Mouse (Mus musculus) embryonic facial prominence, embryonic 13.5 days (tissue): ENCODE results near the gene Gm3543. TPM values are rescaled to one million over a fixed set of nuclear protein-coding genes. Genes with fewer than 3 reads are reported as not detected.
"Not testable (repeated sequence)": the region's sequence is repeated elsewhere in the genome, so short reads cannot be mapped to it uniquely, and the experiment has no call there.

ENCODE experiments used
- ATAC-seq: fragments of 200-750 bp; cut with Nextera tagmentation; 2 replicates; pipeline ENCODE4 v1.8.0; 2017; ENCODE audit warnings: low read depth; ENCODE audit not compliant: insufficient number of reproducible peaks, insufficient read depth, low FRiP score, low TSS enrichment
- H3K27ac ChIP-seq: fragments of 300-500 bp; sonication (generic); 2 replicates; pipeline ENCODE4 v1.5.1; 2015; ENCODE audit warnings: moderate library complexity, mild to moderate bottlenecking, inconsistent platforms
- H3K27me3 ChIP-seq: fragments of 300-500 bp; sonication (generic); 2 replicates; pipeline ENCODE4 v1.6.1; 2015; ENCODE audit warnings: mild to moderate bottlenecking, inconsistent platforms
- H3K36me3 ChIP-seq: fragments of 300-500 bp; sonication (generic); 2 replicates; pipeline ENCODE4 v1.6.1; 2015; ENCODE audit warnings: mild to moderate bottlenecking, inconsistent platforms
- H3K4me1 ChIP-seq: fragments of 300-500 bp; sonication (generic); 2 replicates; pipeline ENCODE4 v1.6.1; 2015; ENCODE audit warnings: inconsistent platforms
- H3K4me2 ChIP-seq: fragments of 300-500 bp; sonication (generic); 2 replicates; pipeline ENCODE4 v1.6.1; 2015; ENCODE audit warnings: moderate library complexity, mild to moderate bottlenecking, inconsistent platforms
- H3K4me3 ChIP-seq: fragments of 300-500 bp; sonication (generic); 2 replicates; pipeline ENCODE4 v1.5.1; 2015; ENCODE audit warnings: mild to moderate bottlenecking, inconsistent platforms
- H3K9ac ChIP-seq: fragments of 300-500 bp; sonication (generic); 2 replicates; pipeline ENCODE4 v1.6.1; 2015; ENCODE audit warnings: mild to moderate bottlenecking, inconsistent platforms
- H3K9me3 ChIP-seq: fragments of 300-500 bp; sonication (generic); 2 replicates; pipeline ENCODE4 v1.6.1; 2016; ENCODE audit warnings: inconsistent platforms
- WGBS: fragments of 180-500 bp; shearing (Covaris S2); methylation state at CpG from one replicate; pipeline ENCODE4 v1.1.7; 2015; ENCODE audit warnings: mixed read lengths; 5-methylcytosine and 5-hydroxymethylcytosine counted together
- polyA plus RNA-seq: library from polyadenylated mRNA; unstranded; fragments of >200 nt; fragmentation: Nextera tagmentation; extraction: Ambion mirVana; gene quantifications from 2 replicates; pipeline ENCODE4 v1.2.1, GENCODE M21; 2015

The Gm3543 gene
- polyA plus RNA-seq: not detected in 2 replicates

DNA sequence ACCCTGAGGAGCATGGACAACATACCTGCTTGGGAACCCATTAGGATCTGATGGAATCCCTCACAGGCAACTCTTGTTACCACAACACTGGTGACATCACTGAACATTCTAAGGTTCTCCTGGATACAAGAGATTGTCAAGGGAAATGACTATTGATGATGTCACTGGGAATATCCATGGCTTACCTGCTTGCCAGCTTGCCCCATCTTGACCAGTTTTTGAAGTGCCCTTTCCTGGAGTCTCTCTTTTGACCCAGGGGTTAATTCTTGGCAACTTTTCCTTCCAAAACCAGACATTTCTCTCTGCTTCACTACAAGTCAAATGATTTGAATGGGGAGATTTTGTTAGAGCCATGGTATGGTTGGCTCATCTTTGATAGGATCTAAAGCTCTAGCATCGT, at the start of gene Gm3543:
Gene Gm3543 (minus strand): TSS at position 101 of the 400 bp plus-strand sequence.
- not testable (repeated sequence) for H3K4me3 ChIP-seq, H3K36me3 ChIP-seq, H3K27me3 ChIP-seq, ATAC-seq, H3K27ac ChIP-seq, H3K4me2 ChIP-seq, H3K9me3 ChIP-seq, H3K4me1 ChIP-seq, H3K9ac ChIP-seq
- 73% methylated on average over 1 of the region's 1 CpGs for WGBS

DNA sequence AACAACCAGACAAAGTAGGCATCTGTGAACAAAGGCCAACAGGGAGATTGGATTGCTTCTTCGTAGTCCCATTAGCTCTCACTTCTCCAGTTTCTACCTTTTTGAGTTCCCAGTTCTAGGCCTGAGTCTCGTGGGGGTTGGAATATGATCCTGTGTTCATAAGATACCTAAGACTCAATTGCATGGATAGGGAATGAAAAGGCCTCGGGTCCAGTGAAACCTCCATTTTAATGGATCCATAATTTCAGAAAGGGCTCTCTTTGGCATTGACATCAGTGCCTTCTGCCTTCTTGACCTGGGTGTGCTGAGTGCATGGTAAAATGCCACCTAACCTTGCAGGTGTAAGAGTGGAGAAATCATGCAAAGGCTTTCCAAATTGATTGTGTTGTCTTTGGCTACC, 14.5 kb downstream of the Gm3543 start:
- WGBS: 62% methylated on average over 3 of the region's 3 CpGs
- H3K36me3 ChIP-seq, H3K9ac ChIP-seq, ATAC-seq, H3K9me3 ChIP-seq, H3K4me1 ChIP-seq, H3K4me3 ChIP-seq, H3K4me2 ChIP-seq, H3K27ac ChIP-seq, H3K27me3 ChIP-seq: not testable (repeated sequence)

DNA sequence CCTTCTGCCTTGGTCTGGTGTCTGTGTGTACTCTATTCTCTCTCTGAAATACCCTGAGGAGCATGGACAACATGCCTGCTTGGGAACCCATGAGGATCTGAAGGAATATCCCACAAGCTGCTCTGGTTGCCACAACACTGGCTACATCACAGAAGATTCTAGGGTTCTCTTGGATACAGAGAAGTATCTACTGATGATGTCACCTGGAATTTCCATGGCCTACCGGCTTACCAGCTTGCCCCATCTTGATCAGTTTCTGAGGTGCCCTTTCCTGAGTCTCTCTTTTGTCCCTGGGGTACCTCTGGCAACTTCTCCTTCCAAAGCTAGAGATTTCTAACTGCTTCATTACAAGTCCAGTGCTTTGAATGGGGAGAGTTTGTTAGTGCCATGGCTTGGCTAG, 15.3 kb downstream of the Gm3543 start, which contains the start of gene Gm6401:
Gene Gm6401 (minus strand): TSS at position 101 of the 400 bp plus-strand sequence.
- not testable (repeated sequence) for H3K9ac ChIP-seq, H3K4me2 ChIP-seq, H3K36me3 ChIP-seq, H3K4me3 ChIP-seq, H3K4me1 ChIP-seq, H3K9me3 ChIP-seq, H3K27me3 ChIP-seq, H3K27ac ChIP-seq, ATAC-seq
- WGBS: 82% methylated on average over 1 of the region's 1 CpGs

DNA sequence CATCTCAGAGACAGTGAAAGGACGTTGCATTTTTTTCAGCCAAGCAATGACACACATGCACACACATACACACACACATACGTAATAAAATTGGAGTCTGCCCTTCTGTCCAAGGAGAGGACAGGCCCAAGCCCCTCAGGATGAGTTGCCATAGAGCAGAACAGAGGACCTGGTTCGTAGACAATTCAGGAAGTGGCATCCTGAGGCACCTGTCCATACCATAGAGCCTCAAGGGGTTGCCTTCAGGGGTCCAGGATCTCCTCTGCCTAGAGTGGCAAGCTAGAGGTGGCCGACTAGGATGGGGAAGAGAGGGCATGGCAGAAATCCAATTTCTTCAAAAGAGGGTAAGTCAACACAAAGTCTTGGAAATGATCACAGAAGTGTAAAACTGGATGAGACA, 19.0 kb downstream of the Gm3543 start:
- H3K4me1 ChIP-seq, H3K36me3 ChIP-seq, H3K27me3 ChIP-seq, H3K9me3 ChIP-seq, H3K9ac ChIP-seq, H3K4me2 ChIP-seq, ATAC-seq, H3K4me3 ChIP-seq, H3K27ac ChIP-seq: not testable (repeated sequence)
- WGBS: 69% methylated on average over 4 of the region's 4 CpGs

DNA sequence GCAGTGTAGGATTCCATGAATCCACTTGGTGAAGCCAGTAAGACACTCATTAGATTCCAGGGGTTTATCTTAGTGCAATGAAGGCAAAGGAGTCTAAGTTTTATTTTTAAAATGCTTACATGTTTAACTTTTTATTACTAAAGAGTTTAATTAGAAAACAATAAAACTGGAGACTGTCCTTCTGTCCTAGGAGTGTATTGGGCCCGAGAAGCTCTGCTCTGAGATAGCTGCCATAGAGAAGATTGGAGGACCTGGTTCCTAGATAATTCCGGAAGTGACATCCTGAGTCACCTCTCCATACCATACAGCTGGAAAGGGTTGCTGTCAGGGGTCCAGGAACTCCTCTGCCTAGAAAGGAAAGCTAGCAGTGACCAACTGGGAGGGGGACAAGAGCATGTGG, 39.4 kb downstream of the Gm3543 start, which contains the start of gene 1700024B05Rik:
Gene 1700024B05Rik (plus strand): TSS at position 301 of the 400 bp plus-strand sequence.
- H3K36me3 ChIP-seq, H3K9ac ChIP-seq, H3K9me3 ChIP-seq, H3K27ac ChIP-seq, H3K4me2 ChIP-seq, H3K4me3 ChIP-seq, ATAC-seq, H3K4me1 ChIP-seq, H3K27me3 ChIP-seq: not testable (repeated sequence)
- WGBS: 70% methylated on average over 2 of the region's 2 CpGs

Other genes with a start within 250 kb of the Gm3543 start
- gene Gm7929, start 232.7 kb downstream of the Gm3543 start, polyA plus RNA-seq: not detected in 2 replicates
- not detected in 2 replicates for gene Gm47189, start 210.9 kb downstream of the Gm3543 start, polyA plus RNA-seq
- not detected in 2 replicates for gene Gm7980, start 76.0 kb downstream of the Gm3543 start, polyA plus RNA-seq
- gene 1700049E17Rik1, start 58.4 kb downstream of the Gm3543 start, polyA plus RNA-seq: not detected in 2 replicates
- not detected in 2 replicates for gene 1700024B05Rik, start 39.3 kb downstream of the Gm3543 start, polyA plus RNA-seq
- not detected in 2 replicates for gene Gm6401, start 15.4 kb downstream of the Gm3543 start, polyA plus RNA-seq
- gene Gm7951, start 134.0 kb upstream of the Gm3543 start, polyA plus RNA-seq: not detected in 2 replicates
- gene Gm17027, start 179.3 kb upstream of the Gm3543 start, polyA plus RNA-seq: not detected in 2 replicates
- gene Gm3573, start 207.5 kb upstream of the Gm3543 start, polyA plus RNA-seq: not detected in 2 replicates